Mouse (Mus musculus) thymus, adult 2 months (tissue): Measurements from ENCODE around the gene Pax5. TPM values are rescaled to one million over a fixed set of nuclear protein-coding genes. Genes with fewer than 3 reads are reported as not detected.

Experiments used
- DNase-seq: peaks from one replicate; pipeline ENCODE4 v3.0.0; 2021
- H3K27ac ChIP-seq: fragments of 200-500 bp; 2 replicates; pipeline ENCODE4 v1.5.1; 2012; ENCODE audit warnings: low read length, control low read depth; ENCODE audit not compliant: control insufficient read depth, insufficient read depth
- H3K27me3 ChIP-seq: fragments of 200-500 bp; 2 replicates; pipeline ENCODE4 v1.6.1; 2012; ENCODE audit warnings: mild to moderate bottlenecking, low read length, moderate library complexity, mixed read lengths; ENCODE audit not compliant: control insufficient read depth, insufficient read depth
- H3K36me3 ChIP-seq: fragments of 200-500 bp; 2 replicates; pipeline ENCODE4 v1.6.1; 2012; ENCODE audit warnings: mild to moderate bottlenecking, low read length, moderate library complexity; ENCODE audit not compliant: control insufficient read depth, insufficient read depth
- H3K4me1 ChIP-seq: fragments of 200-500 bp; replicated peaks from 2 replicates; pipeline ENCODE4 v1.6.1; 2012; ENCODE audit warnings: low read length; ENCODE audit not compliant: control insufficient read depth, insufficient read depth
- H3K4me3 ChIP-seq: fragments of 200-500 bp; 2 replicates; pipeline ENCODE4 v1.5.1; 2012; ENCODE audit warnings: mild to moderate bottlenecking, low read length, control low read depth, moderate library complexity; ENCODE audit not compliant: control insufficient read depth, insufficient read depth
- CTCF ChIP-seq: fragments of 200-500 bp; IDR thresholded peaks from 2 replicates; pipeline ENCODE4 v1.5.1; 2012; ENCODE audit warnings: mild to moderate bottlenecking, control low read depth, low read length, moderate library complexity, borderline replicate concordance; ENCODE audit not compliant: control insufficient read depth, poor library complexity, insufficient read depth; ENCODE audit errors: extremely low read depth
- POLR2A ChIP-seq: fragments of 200-500 bp; IDR thresholded peaks from 2 replicates; pipeline ENCODE4 v1.6.1; 2012; ENCODE audit warnings: mild to moderate bottlenecking, low read length, control low read depth, moderate library complexity; ENCODE audit not compliant: control insufficient read depth, poor library complexity, insufficient read depth; ENCODE audit errors: extremely low read depth
- WGBS: fragments of 180-500 bp; shearing (Covaris S2); methylation state at CpG from one replicate; pipeline ENCODE4 v1.1.7; 2018; 5-methylcytosine and 5-hydroxymethylcytosine counted together
- polyA plus RNA-seq: library from polyadenylated mRNA; depleted of rRNA; stranded (reverse); fragments of >200 nt; gene quantifications from 2 replicates; pipeline ENCODE4 v1.2.3, GENCODE M21; 2012

The Pax5 gene
- polyA plus RNA-seq, 1 experiment: 2.7 TPM

GRCm38 (mm10) chr4:44532731-44533130 lies 177.6 kb downstream of the Pax5 start:
- H3K4me1 ChIP-seq: no peaks in the 10 kb centered on the region
- DNase-seq: no peak
- no peak for TF ChIP-seq CTCF
- H3K27ac ChIP-seq: no peak overlapping the region
- no peaks in the 10 kb centered on the region for H3K27me3 ChIP-seq
- H3K4me3 ChIP-seq: no peak overlapping the region
- H3K36me3 ChIP-seq: no peaks in the 10 kb centered on the region
- 54% methylated on average over 5 of the region's 5 CpGs for WGBS

DNA sequence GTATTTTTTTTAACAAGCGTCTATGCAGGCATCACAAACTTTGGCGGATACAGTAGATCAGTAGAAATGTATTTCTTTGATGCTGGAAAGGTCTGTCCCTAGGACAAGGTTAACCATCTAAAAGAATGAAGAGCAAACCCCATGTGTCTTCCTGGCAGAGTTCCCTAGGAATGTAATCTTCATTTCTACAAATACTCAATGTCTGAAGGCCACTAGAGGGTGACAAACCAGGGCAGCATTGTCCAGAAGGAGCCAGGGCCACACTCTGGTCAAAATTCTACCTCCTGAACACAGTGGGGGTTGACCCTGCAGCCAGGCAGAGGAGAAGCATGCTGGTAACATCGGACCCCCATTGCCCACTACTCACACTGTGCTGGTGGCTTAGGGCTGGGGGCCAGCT lies 185.0 kb downstream of the Pax5 start:
- TF ChIP-seq POLR2A (no peak), CTCF (no peak)
- Histone ChIP-seq H3K27ac (no peak overlapping the region), H3K36me3 (no peaks in the 10 kb centered on the region), H3K27me3 (no peaks in the 10 kb centered on the region), H3K4me1 (no peaks in the 10 kb centered on the region), H3K4me3 (no peak overlapping the region)
- no peak for DNase-seq
- WGBS: 86% methylated on average over 3 of the region's 3 CpGs

GRCm38 (mm10) chr4:44518923-44519322 lies 191.4 kb downstream of the Pax5 start:
- no peak for DNase-seq
- TF ChIP-seq POLR2A: no peak
- TF ChIP-seq CTCF: no peak
- WGBS: 84% methylated on average over 11 of the region's 11 CpGs
- H3K27ac ChIP-seq: no peak overlapping the region
- H3K36me3 ChIP-seq: no peaks in the 10 kb centered on the region
- H3K4me3 ChIP-seq: no peak overlapping the region
- no peaks in the 10 kb centered on the region for H3K27me3 ChIP-seq
- no peaks in the 10 kb centered on the region for H3K4me1 ChIP-seq

GRCm38 (mm10) chr4:44513981-44514380 lies 196.3 kb downstream of the Pax5 start:
- H3K27ac ChIP-seq: no peak overlapping the region
- H3K4me3 ChIP-seq: no peak overlapping the region
- H3K27me3 ChIP-seq: no peaks in the 10 kb centered on the region; the same call in 1 of the 2 replicates
- no peak for DNase-seq
- WGBS: 93% methylated on average over 4 of the region's 4 CpGs
- no peaks in the 10 kb centered on the region for H3K4me1 ChIP-seq
- no peaks in the 10 kb centered on the region for H3K36me3 ChIP-seq
- no peak for TF ChIP-seq CTCF

GRCm38 (mm10) chr4:44511682-44512081 lies 198.6 kb downstream of the Pax5 start:
- WGBS: 17% methylated on average over 7 of the region's 7 CpGs

GRCm38 (mm10) chr4:44508386-44509226 lies 201.7 kb downstream of the Pax5 start:
- 32% methylated on average over 25 of the region's 25 CpGs for WGBS

More at GRCm38 (mm10) chr4:44511682-44512081, 198.6 kb downstream of the Pax5 start:
- Histone ChIP-seq H3K36me3 (no peaks in the 10 kb centered on the region), H3K4me3 (no peak overlapping the region), H3K4me1 (no peaks in the 10 kb centered on the region), H3K27me3 (no peaks in the 10 kb centered on the region; the same call in 1 of the 2 replicates), H3K27ac (no peak overlapping the region)
- no peak for DNase-seq
- TF ChIP-seq POLR2A (no peak), CTCF (no peak)

More at GRCm38 (mm10) chr4:44508386-44509226, 201.7 kb downstream of the Pax5 start:
- Histone ChIP-seq H3K4me3 (no peak overlapping the region), H3K4me1 (no peaks in the 10 kb centered on the region), H3K27ac (no peak overlapping the region), H3K27me3 (no peaks in the 10 kb centered on the region; the same call in 1 of the 2 replicates), H3K36me3 (no peaks in the 10 kb centered on the region)
- TF ChIP-seq CTCF (no peak), POLR2A (no peak)
- DNase-seq: no peak
